Mouse (Mus musculus) cerebellum, adult 2 months (tissue): ENCODE results near the gene a.
A peak's percentile ranks its signal among the peaks of the same experiment; 100 is the strongest.

Source experiments
- CTCF ChIP-seq: fragments of 200-500 bp; IDR thresholded peaks from 2 replicates; pipeline ENCODE4 v1.5.1; 2011; ENCODE audit warnings: low read depth, mild to moderate bottlenecking, control low read depth, low read length, moderate library complexity, borderline replicate concordance; ENCODE audit not compliant: insufficient read depth
- POLR2A ChIP-seq: fragments of 200-500 bp; IDR thresholded peaks from 2 replicates; pipeline ENCODE4 v1.6.1; 2011; ENCODE audit warnings: low read length, control low read depth, borderline replicate concordance; ENCODE audit not compliant: insufficient read depth

- TF ChIP-seq CTCF (peak; percentile 21; the same call in 1 of the 2 replicates), POLR2A (no peak)
These were observed 26.2 kb upstream of the a start for GRCm38 (mm10) chr2:154764828-154765497.
